Mouse (Mus musculus) fibroblast of lung, adult 2 months (primary cell): ENCODE measurements at regions not wholly inside any gene's neighbourhood (a gene's known extent, or its start where the extent isn't known, plus 50 kb on each side); places are given as distances from the start of the nearest gene placed in this dataset.

ENCODE experiments used
- DNase-seq: peaks from one replicate; pipeline ENCODE4 v3.0.0-alpha.2; 2011; ENCODE audit warnings: low read depth

DNA sequence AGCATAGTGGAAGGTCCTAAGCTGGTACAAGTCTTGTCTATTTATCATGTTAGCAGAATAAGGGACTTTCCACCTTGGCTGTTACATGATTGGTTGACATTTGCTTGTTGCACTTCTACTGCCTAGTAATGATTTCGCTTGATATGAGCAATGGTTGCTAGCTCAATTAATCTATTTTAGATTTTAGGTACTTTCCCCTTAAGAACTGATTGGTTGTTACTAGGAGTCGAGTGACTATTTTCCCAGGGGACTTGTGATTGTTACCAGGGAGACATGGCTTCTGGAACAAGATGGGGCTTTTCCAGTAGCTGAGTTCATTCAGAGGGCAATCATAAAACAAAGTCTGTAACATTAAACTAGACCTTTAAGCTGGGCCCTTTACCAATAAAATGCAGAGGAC lies 100.9 kb downstream of the Nup35 start:
- DNase-seq = no peak

DNA sequence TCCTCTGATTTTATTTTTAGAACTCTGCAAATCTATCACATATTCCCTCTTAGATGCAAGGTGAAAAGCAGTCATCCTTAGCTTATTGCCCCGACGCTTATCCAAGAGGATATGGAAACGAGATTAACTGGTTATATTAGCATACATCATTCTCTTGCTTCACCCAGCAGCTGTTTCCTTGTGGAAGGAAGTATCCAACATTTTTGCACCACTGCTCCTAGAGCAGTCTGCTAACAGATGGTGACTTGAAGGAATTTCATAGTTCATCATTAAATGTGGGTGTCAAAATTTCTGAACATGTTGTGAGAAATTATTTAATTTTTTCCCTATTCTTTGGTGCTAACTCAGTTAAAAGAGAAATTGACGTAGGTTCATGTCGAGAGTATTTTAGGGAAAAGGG lies 107.0 kb downstream of the Nup35 start:
- no peak for DNase-seq

DNA sequence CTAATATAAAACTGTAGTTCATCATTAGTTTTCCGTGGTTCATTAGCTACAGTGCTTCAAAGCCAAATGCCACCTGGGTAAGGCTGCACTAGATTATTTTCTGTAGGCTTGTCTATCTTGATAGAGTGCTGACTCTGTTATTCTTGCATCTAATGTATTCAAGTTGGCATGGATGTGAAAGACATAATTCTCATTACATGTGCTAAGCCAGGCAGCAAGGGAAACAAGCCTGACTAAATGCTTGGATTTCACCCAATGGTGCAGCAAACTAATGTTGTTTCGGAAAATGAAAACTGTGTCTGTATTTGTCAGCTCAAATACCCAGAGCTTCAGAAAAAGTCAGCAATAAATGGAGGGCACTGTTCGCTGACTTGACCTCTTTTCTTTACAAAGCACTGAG lies 114.3 kb downstream of the Nup35 start:
- no peak for DNase-seq

- no peak for DNase-seq
These were observed 129.7 kb downstream of the Nup35 start for GRCm38 (mm10) chr2:80746737-80747136.

- DNase-seq = peak; percentile 4
These were observed 145.1 kb downstream of the Nup35 start for GRCm38 (mm10) chr2:80762013-80762612.

- no peak for DNase-seq
These were observed 154.1 kb downstream of the Nup35 start for GRCm38 (mm10) chr2:80771176-80771575.

DNA sequence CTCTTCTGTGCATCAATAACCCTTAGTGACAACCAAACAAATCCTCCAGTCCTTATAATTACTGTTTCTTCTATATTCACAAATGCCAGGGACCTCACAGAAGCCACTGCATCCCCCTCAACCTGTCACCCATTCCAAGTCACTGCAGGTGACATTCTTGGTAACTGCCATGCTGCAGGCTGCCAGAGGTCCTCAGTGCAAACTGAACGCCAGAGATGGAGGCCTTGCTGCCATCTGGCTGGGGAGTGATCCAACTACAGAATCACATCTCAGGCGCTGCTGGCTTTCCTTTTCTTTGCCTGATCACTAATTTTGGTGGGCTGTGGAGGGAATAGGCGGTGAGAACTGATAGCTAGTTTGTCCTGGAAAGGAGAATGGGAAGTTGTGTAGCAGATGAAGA lies 155.4 kb downstream of the Nup35 start:
- no peak for DNase-seq

DNA sequence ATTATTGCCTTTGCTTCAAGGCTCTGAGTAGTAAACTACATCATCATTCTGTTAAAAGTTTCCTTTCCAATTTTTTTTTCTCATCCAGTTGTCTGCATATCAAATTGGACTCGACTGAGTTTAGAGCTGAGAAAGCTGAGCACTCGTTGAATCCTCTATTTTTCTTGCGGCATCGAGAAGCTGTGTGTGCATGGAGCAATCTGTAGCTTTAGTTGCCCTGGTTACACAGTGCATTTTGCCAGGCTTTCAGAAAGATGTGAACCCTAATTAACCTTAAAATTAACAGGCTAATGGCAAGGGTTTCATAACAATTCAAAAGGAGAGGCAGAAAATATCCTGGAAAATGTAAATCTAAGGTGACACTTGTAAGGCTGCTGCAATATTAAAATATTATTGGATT lies 169.3 kb downstream of the Nup35 start:
- DNase-seq = no peak

DNA sequence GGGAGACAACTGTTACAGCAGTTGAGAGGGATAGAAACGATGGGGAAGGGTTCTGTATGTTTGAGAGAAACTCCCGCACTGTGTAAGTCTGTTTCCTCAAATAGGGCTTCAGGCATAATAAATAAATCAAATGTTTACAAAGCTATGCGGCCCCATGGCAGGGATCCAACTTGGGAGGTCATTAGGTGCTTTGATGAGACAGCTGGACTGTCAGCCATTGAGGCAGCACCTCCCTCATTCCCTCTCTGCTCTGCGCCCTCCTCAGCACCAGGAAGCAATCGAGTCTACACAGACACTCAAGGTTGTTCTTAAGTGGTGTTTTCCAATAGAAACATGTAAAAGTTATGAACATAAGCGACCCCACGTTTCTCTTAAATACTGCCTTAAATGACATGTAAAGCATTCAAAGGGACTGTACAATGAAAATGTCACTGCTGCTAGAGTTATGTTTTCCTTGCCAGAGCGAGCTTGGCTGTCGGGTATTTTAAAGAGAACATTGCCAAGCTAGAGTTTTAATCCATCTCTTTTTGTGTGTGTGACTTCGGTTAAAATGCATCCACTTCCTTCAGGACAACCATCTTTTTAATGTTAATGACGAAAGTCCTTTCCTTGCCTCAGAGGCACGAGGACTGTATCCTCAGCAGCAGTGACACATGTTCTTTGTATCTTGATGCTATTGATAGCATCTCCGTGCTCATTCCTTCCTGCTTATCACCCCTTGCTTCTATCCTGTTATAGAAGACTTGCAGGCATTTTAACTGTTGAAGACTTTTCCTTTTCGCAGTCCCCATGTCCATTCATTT lies 176.5 kb downstream of the Nup35 start:
- no peak for DNase-seq

GRCm38 (mm10) chr2:80794148-80794507 lies 177.1 kb downstream of the Nup35 start:
- no peak for DNase-seq

- DNase-seq = no peak
These were observed 202.2 kb downstream of the Nup35 start for GRCm38 (mm10) chr2:80819268-80819667.

GRCm38 (mm10) chr2:80851056-80851455 lies 234.0 kb downstream of the Nup35 start:
- no peak for DNase-seq

GRCm38 (mm10) chr2:80855214-80855613 lies 238.2 kb downstream of the Nup35 start:
- DNase-seq = no peak

- no peak for DNase-seq
These were observed 253.0 kb downstream of the Nup35 start for GRCm38 (mm10) chr2:80870046-80870445.

- no peak for DNase-seq
These were observed 253.4 kb downstream of the Nup35 start for GRCm38 (mm10) chr2:80870458-80870857.

- DNase-seq = no peak
These were observed 254.3 kb downstream of the Nup35 start for GRCm38 (mm10) chr2:80871356-80871755.

DNA sequence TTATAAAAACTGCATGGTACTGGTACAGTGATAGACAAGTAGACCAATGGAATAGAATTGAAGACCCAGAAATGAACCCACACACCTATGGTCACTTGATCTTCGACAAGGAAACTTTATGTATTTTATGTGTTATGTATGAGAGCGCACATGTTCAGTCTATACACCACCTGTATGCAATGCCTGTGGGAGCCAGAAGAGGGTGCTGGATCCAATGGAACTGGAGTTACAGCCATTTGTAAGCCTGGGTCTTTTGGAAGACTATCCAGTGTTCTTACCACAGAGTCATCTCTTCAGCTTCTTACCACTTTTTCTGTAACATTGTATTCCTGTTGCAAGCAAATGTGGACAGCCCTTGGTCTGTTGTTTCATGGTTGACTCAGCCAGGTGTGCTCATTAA lies 261.4 kb downstream of the Nup35 start:
- no peak for DNase-seq

- DNase-seq = no peak
These were observed 267.2 kb downstream of the Nup35 start for GRCm38 (mm10) chr2:80884231-80884630.

DNA sequence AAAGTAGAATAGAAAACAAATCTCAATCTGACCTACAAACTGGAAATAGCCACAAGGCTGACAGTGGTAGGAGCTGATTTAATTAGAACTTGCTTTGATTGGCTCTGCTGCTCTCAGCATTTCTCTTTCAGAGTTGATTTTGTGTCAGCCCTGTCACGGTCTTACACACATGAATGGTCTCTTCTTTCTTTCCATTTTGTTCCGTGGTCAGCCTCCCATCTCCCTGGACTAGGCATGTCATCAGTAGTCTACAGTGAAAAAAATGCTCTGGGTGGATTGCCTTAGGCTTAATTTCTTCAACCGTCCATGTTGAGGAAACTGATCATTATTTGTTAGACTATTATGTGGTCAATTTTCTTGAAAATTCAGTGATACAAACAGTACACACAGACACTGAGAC lies 285.0 kb downstream of the Nup35 start:
- no peak for DNase-seq

DNA sequence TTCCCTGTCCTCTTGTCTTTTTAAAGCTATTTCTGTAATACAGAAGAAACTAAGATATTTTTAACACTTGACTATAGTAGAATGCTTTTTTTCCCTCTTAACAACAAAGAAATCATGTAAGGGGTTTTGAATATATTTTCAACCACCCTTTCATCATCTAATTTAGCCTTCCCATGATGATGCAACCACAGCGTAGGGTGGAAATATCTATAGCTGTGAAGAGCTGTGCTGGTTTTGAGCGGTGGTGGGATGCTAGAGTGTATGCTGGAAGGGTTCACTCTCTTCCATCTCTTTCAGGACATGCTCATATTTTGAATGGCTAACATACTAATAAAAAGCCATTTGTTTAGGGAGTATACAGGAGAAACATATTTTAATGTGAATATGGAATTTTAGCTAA lies 296.4 kb downstream of the Nup35 start:
- no peak for DNase-seq

GRCm38 (mm10) chr2:80945521-80945920 lies 328.5 kb downstream of the Nup35 start:
- DNase-seq = no peak

DNA sequence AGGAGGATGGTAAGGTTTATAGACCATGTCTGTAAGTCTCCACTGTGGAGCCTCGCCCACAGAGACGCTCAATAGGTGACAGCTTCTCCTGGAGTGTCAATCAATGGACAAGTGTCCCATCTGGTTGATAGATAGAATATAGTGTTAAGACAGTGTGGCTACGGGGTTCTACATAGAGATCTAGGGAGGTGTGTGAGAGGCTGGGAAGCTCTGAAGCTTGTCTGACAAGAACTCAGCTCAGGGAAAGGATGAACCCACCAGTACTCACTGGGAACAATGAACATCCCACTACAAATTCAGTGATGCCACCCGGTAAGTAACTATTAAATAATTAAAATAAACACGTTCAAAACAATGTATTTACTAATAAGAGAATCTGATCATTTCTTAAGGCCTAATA lies 349.7 kb downstream of the Nup35 start:
- DNase-seq = no peak

GRCm38 (mm10) chr2:80967260-80967659 lies 350.2 kb downstream of the Nup35 start:
- DNase-seq = no peak

DNA sequence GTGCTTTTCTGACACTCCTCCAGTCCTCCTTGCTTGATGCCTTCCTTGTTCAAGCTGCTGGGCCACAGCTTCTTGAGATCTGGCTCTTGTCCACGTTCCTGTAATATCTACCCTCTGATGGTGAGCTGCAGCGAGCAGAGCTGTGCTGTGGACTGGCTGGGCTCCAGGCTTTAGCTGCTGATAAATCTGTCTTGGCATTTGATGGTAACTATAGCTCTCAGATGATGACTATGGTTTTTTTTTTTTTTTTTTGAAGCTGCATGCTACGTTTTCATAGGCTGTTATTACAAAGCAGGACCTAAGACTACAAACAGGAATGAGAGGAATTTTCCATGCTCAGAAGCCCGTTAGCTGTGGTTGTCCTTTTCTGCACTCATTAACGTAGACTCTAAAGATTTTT lies 352.3 kb downstream of the Nup35 start:
- no peak for DNase-seq
